Mouse (Mus musculus) heart, adult 11 months (tissue): ENCODE measurements around the gene Tlr2.
A peak's percentile ranks its signal among the peaks of the same experiment; 100 is the strongest.
"Not testable (repeated sequence)": the region's sequence is repeated elsewhere in the genome, so short reads cannot be mapped to it uniquely, and the experiment has no call there.

ENCODE experiments used
- DNase-seq: peaks from one replicate; pipeline ENCODE4 v3.0.0; 2022

Gene Tlr2

DNA sequence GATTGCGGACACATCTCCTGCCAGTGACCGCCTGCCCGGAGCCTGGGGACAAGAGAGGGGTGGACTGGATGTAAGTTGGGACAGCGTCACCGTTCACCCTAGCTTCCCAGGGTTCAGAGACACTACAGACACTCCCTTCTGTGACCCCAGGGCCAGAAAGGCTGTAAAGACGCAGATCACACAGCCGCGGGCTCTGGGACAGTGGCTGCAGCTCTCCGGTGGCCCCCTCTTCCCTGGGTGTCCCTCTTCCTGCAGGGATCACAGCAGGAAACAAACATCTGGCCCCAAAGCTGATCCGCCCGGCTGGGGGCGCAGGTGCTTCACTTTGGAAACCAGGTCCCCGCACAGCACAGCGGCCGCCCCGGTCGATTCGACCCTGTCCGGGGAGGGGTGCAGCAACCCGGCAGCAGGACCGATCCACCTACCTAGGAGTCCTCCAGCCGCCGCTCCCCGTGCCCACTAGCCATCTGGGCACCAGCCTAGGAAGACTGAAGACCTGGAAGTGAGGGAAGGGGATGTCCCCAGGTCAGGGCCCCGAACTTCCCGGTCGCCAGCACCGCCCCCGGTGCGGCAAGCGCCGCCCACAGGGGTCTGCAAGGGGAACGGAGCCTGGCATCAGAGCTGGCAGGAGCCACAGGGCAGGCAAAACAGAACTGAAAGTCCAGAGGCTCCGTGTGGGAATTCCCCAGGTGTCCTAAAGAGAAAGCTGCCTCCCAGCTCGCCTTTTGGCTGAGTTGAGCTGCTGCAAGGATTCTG lies at the start of gene Tlr2:
Tlr2 (minus strand) TSS at position 673 of the 756 bp plus-strand sequence.
- peak; percentile 98 for DNase-seq

DNA sequence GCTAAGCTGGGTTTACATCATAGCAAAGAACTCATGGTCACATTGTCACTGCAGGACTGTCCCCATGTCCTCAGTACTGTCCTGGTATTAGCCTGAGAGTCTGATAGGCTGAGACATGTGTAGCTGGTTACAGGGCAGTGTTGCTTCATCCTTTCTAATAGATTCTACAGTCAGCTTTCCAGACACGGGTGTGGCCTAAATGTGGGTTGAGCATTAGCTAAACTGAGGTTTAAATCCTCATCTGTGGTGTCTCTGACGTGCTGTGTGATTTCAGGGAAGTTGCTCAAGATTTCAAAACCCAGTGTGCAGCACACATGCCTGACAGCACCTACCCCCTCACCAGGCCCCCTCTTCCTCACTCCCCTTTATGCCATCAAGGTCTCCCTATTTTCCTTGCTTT lies 43.6 kb upstream of the Tlr2 start:
- DNase-seq, result no peak

DNA sequence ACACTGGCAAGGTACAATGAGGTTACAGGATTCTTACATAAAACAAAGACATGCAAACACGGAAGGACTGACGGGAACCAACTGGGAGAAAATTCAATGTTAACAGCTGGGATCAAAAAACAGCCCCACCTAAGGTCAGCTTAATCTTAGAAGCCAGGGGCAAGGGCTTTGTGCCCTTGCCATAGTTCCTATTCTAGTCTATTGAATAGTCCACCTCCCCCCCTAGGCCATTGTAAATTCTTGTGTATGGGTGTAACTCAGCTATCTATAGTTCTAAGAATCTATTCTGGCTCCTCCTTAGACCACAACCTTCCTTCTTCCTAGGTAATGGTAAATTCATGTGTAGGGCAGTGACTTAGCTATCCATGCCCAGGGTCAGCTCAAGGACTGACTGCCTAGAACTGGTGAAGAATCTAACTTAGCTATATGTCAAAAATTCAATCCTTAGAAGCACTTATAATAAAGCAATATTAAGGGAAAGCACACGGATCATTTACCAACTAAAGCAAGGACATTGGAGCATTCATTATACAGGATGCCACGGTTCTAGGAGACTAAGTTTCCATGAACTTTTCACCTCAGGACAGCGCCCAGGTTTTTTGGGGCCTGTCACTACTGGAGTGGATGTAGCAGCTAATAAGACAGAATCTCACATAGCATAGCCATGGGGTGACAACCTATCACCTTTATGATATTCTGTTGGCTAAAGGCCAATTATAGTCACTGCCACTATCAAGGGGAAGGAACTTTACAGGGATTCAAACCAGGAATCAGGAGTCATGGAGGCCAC lies 37.9 kb upstream of the Tlr2 start:
- not testable (repeated sequence) for DNase-seq

DNA sequence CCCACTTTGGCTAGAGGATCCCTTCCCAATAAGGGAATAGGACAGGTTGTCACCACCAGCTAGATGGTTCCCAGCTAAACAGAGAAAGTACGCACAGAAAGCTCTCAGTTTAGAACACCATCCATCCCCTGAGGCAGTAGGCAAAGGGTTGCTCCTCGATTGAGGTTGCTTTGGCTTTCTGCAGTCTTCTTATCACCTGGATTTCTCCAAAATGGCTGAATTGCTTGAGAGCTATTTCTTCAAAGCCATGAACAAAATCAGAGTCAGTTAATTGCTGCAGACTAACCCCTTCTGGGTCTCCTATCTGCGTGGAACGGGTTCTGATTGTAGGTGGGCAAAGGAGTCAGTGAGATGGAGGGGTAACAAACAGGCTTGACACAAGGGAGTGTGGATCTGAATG lies 37.2 kb upstream of the Tlr2 start:
- DNase-seq, result no peak

DNA sequence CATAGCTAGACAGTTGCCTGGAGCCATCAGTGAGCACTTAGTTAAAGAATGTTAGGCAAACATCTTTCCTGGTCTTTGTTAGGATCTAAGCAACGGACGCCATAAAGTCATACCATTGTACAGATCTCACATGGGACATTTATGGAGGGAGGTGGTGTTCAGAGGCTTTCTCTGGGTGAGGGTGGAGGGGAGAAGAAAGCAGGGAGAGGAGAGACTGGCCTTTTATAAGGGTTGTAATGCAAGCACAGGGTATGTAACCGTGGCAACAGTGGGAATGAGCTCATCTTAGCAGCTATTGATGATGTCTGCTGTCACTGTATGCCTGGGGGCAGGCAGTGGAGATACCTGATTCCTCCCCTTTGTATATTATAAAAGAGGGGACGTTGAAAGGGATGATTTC lies 34.7 kb upstream of the Tlr2 start:
- DNase-seq, result peak; percentile 31

DNA sequence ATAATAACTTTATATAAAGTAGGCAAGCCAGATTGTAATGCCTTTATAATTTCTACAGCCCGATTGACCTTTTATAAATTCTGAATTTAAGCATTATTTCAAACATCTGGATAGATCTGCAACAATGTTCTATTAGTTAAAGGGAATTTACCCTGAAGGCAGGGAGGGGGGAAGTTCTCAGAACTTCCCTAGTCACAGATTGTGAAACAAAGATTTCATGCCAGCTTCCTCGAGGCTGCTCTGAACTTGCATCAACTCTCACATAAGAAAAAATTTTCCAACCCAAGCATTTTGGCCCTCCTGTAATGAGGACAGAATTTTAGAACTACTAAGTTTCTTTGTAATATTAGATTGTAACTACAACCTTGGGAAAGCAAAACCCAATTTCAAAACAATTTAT lies 33.5 kb upstream of the Tlr2 start:
- DNase-seq, result peak; percentile 40

DNA sequence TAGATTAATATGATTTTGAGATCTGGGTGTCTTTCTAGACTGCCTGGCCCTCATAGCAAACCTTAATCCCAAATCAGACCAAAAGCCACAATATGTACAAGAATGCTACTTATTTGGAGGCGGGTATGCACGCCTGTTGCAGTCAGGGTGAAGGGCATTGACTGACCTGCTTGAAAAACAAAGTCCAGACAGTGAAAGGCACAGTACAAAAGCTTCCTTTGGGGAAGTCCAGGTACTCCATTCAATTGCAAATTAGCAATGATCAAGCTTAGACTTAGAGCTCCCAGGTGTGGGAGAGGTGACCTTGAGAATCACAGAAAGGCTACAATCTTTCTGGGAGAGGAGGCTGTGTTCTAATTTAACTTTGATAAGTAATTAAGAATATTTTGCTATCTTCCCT lies 31.3 kb upstream of the Tlr2 start:
- not testable (repeated sequence) for DNase-seq

DNA sequence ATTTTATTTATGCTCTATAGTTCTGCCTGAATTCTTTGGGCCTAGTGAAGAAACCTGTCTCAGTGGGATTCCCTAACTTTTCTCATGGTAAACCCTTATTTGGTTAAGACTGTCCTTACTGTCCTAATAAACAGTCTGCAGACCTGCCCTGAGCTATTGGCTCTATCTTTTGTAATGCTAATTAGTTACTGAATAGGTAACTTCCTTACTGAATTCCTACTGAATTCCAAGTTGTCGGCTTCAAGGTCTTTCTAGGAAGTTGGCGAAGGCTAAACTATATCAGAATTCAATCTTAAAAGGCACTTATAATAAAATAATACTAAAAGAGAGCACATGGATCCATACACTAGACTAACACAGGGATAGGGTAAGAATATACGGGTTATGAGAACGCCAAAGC lies 30.4 kb upstream of the Tlr2 start:
- DNase-seq, result not testable (repeated sequence)

DNA sequence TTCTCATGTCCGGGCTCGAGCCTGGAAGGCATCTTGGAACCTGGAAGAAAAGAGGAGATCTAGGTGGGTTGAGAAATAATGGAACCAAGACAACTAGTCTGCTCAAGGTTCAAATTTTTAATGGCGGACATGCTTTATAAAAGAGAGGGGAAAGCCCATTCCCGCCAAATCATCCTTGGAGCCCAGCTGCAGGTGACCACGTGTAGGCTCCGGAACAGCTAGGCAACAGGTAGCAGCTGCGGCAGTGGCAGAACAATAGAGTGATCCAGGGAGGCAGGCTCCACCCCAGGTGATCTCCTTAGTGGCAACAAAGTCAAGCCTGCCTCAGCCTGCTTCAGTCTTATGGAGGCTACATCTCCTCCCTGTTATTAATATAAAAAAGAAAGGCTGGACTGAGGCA lies 30.0 kb upstream of the Tlr2 start:
- DNase-seq, result not testable (repeated sequence)

DNA sequence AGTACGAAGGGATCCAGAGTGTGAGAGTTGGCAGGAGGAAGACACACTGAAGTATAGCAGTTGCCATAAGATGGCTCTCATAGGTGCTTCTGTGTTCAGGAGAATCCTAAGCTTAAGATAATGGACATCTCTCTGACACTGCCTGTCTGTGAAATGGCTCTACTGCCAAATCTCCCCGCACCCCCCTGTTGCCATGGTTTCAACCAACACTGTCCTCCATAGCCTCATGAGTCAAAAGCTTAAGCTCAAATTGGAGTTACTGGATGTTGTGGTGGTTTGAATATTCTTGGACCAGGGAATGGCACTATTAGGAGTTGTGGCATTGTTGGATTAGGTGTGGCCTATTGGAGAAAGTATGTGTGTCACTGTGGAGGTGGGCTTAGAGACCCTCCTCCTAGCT lies 28.2 kb upstream of the Tlr2 start:
- DNase-seq, result no peak

DNA sequence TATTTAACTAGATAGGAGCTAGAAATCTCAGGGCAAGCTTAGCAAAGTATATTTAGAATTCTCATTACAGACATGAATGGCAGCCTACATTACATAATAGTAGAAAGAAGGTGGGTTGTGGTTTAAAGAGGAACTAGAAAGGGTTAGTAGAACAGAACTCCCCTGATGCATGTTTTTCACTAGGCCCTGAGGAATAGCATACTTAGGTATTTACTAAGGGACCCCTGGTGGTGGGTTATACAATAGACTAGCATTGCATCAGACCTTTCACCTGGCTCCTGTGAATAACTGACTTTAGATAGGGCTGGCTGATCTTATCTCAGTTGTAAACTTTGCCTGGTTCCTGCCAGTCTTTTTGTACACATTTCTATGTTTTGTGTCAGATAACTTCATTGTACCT lies 25.5 kb upstream of the Tlr2 start:
- DNase-seq, result not testable (repeated sequence)

DNA sequence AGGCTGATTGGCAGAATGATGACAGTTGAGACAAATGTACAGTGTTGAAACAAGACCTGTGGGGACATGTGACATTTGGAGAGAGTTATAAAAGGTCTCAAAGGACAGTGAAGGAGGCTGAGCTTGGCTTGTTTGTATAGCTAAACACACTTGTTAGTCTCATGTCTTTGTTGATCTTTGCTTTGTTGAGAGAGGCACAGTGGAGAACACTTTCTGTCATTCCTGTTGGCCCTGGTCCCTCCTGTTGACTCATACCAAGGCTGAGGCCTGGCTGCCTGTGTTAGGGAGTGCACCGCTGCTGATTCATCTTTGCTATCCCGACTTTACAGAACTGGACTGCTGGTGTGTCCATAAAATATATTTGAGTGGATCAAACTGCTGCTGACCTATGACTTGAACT lies 23.6 kb upstream of the Tlr2 start:
- DNase-seq, result peak; percentile 94

DNA sequence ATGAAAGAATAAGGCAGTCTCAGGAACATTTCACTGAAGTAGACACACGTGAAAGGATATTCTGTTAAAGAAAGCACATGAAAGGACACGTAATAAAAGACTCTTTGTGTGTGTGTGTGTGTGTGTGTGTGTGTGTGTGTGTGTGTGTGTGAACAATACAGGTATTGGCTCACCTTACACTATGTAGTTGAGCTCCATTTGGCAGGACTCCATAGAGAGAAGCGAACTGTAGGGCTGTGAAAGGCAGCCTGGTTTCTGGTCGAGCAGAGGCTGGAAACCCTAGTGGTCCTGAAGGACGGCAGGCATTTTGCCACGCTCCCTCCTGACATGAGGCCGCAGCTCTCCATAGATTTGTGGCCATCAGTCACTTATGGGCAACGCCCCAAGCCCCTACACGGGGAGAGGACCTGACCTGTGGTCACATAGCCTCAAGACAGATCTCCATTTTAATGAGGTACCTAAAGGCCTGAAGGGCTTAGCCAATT lies 22.5 kb upstream of the Tlr2 start:
- DNase-seq, result peak; percentile 91

DNA sequence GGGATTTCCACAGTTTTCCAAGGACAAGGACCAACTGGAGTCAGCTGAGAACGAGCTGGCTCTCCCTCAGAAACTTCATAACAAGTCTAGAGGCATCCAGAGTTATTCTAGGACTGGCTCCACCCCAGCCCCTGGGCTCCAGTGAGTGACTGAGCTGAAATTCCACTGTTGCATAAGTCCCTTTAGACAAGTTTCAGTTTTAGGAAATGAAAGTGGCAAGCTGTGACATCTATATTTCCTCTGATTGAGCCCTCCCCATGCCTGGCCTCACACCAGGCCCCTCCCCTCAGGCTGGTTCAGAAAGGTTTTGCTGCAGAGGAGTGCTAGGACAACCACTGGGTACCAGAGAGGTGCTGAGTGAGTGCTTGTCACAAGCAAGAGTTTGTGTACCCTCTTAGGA lies 21.4 kb upstream of the Tlr2 start:
- DNase-seq, result peak; percentile 99

DNA sequence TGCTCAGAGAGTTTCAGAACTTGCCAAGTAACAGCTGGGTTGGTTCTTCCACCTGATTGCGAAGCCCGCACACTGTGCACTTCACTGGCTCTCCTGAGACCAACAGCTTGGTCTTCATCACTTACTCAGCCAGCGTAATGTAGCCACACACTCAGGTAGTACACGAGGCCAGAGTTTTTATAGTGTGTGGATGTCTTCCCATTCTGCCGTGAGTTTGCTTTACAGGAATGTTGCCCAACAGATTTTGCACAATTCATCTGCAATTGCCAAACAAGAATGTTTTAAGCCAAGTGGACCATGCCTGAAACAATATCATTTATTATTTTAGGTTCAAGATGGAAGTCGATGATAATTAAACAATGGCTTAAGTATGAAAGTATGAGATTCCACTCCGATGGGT lies 18.0 kb upstream of the Tlr2 start:
- DNase-seq, result no peak

DNA sequence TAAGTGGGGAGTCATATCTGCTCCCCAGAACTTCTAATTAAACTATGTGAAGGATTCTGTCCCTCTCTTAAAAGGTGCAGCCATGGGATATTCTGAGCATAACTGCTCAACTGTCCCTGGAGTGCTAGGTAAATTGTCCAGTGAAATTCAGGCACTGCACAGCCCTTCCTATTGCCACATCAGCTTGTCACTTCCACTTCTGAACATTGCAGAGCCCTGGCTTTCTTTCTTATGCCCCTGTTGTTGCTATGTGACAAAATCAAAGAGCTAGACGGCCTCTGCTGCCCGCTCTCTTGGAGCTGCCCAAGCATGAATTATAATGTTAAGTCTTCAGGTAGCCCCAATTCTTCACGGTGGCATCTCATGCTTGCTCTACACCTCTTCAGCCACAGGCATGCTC lies 17.5 kb upstream of the Tlr2 start:
- no peak for DNase-seq

DNA sequence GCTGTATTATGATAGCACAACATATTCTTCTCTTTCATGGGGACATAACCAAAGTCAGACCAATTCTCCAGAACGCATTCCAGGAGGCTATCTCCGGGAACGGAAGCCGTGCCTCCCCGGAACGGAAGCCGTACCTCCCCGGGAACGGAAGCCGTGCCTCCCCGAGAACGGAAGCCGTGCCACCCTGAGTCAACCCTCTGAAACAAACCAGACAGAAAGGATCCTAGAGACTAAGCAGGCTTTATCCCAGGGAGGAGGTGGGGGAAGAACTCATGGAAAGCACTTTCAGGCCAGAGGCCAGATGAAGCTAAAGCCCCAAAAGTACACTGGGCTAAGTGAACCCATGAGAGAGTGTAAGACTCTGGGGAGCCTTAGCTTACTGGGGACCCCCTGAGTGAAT lies 16.1 kb upstream of the Tlr2 start:
- no peak for DNase-seq

DNA sequence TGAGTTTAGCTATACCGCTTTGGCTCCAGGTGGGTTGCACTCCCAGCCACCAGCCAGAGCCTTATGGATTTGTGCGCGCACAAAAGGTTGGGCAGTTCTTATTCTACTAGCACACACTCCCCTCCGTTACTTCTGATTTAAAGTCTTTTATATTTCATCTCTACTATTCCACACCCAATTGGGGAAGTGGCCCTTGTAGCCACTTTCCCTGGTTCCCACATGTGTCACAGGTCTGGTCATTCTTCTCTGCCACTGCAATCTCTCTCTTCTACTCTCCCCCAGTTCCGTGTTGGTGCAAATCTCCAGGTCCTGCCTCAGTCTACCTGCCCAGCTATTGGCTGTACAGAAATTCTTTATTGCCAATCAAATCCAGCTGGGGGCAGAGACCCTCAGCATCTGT lies 14.1 kb upstream of the Tlr2 start:
- peak; percentile 44 for DNase-seq

DNA sequence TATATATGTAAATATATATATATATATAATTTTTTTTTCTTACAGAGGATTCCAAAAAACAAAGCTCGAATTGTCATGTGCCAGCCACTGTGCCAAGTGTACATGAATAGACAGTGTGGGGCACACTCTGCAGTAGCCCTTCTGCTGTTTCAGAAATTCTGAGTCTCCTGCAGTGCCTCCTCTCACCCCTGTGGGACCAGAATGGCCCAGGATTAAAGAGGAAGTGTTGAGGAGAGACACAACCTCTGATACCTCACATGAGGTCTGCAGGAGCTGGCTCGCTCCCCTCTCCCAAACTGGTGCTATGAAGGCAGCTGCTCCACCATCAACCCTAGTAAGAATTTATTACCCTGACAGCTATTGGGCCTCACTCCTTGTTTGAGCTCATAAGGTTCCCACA lies 7.8 kb upstream of the Tlr2 start:
- no peak for DNase-seq

DNA sequence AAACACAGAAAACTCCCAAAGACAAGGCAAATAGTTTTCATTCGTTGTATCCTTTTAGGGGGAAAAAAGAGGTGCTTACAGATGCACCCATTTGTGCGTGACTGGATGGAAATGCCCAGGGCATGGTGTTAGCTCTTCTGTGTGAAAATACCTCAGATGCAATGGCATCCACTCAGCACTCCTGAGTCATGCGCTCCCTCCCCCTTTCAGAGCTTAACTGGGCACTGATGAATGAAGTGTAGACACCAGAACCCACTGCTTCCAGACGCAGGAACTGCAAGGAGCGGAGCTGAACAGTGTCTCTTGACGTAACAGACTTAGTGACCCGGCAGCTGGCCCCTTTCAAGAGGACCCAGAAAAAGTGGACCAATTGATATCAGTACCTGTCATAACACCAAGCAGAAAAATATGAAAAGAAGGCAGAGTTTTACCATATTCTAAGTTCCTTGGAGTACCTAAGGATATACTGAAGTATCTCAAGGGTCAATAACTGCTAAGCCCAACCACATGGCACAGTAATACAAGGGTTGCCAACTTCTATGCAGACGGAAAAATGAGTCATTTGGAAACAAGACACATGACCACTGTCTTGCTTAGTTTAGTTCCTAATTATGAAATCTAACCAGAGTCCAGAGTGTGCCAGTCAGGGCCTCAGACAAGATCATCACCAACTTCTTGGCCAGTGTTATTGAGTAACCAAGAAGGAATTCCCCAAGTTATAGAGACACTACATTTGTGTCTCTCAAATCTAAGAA lies 3.4 kb upstream of the Tlr2 start:
- peak; percentile 90 for DNase-seq

DNA sequence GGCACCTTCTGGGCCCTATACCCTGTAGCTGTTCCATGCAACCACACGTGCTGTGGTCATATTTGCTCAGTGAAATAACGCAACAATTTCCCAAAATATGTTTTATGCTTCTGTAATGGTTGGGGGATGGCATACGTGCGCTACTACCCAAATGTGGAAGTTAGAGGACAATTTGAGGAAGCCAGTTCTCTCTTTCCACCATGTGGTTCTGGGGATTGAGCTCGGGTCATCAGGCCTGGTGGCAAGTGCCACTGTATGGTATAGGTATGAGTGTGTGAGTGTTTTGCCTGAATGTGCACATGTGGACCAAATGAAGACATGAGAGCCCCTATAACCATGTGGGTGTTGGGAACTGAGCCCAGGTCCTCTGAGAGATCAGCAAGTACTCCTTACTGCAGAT lies 2.1 kb downstream of the Tlr2 start:
- DNase-seq, result peak; percentile 95

DNA sequence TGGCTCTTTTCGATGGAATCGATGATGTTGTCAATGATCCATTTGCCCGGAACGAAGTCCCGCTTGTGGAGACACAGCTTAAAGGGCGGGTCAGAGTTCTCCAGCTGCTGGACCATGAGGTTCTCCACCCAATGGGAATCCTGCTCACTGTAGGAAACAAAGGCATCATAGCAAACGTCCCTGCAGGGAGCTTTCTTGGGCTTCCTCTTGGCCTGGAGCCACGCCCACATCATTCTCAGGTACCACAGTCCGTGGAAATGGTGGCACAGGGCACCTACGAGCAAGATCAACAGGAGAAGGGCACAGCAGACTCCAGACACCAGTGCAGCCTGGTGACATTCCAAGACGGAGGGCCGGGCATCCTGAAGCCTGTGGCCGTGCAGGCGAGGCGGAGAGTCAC lies 4.9 kb downstream of the Tlr2 start:
- DNase-seq, result peak; percentile 90

DNA sequence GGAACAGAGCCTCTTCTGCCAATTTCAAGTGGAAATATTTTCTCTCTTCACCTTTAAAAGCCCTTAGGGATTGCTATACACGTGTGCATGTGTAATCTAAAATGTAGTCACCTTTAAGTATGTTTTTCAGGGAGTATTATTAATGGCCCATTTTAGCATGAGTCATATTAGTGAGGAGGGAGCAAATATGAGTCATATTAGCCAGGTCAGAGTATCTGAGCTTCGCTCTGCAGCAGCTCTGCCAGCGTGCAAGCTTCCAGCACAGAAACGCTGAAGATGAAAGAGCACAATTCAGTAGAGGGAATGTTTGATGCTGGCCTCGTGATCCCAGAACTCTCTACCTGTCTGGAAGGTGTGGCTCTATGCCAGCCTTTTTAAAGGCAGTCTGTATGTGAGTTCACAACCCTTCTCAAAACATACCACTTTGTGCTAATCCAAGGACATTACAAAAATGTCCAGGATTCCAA lies 13.4 kb downstream of the Tlr2 start:
- DNase-seq, result no peak
